Mouse (Mus musculus) CH12.LX (cell line): Measurements from ENCODE around the gene Cpeb1.

Source experiments
- CHD2 ChIP-seq: IDR thresholded peaks from 2 replicates; pipeline ENCODE4 v1.6.1; 2011; ENCODE audit warnings: low read length, improper control_type of control experiment
- CTCF ChIP-seq, 2 experiments: IDR thresholded peaks in 1 of 2; conservative IDR thresholded peaks in 1 of 2; 2 replicates each; pipeline ENCODE4 v1.5.1; 2011 to 2012; ENCODE audit warnings: low read depth in 2 of 2, low read length in 2 of 2, improper control_type of control experiment in 1 of 2, inconsistent platforms in 1 of 2, mild to moderate bottlenecking in 1 of 2, moderate library complexity in 1 of 2
- ELF1 ChIP-seq: IDR thresholded peaks from 2 replicates; pipeline ENCODE4 v1.6.1; 2014; ENCODE audit warnings: low read depth, mild to moderate bottlenecking, inconsistent platforms, low read length, improper control_type of control experiment
- EP300 ChIP-seq: IDR thresholded peaks from 2 replicates; pipeline ENCODE4 v1.6.1; 2011; ENCODE audit warnings: low read length, improper control_type of control experiment
- GABPA ChIP-seq: IDR thresholded peaks from 2 replicates; pipeline ENCODE4 v1.6.1; 2012; ENCODE audit warnings: low read depth, low read length, improper control_type of control experiment, inconsistent platforms; ENCODE audit not compliant: insufficient replicate concordance
- HCFC1 ChIP-seq: IDR thresholded peaks from 2 replicates; pipeline ENCODE4 v1.6.1; 2012; ENCODE audit warnings: low read depth, mild to moderate bottlenecking, inconsistent platforms, low read length, improper control_type of control experiment
- MAFK ChIP-seq: IDR thresholded peaks from 2 replicates; pipeline ENCODE4 v1.6.1; 2011; ENCODE audit warnings: low read length, improper control_type of control experiment; ENCODE audit not compliant: insufficient replicate concordance
- NELFE ChIP-seq: IDR thresholded peaks from 2 replicates; pipeline ENCODE4 v1.6.1; 2011; ENCODE audit warnings: low read depth, low read length, improper control_type of control experiment
- NRF1 ChIP-seq: IDR thresholded peaks from 2 replicates; pipeline ENCODE4 v1.6.1; 2014; ENCODE audit warnings: low read depth, mild to moderate bottlenecking, inconsistent platforms, low read length, improper control_type of control experiment, moderate library complexity
- POLR2A ChIP-seq: IDR thresholded peaks from 2 replicates; pipeline ENCODE4 v1.6.1; 2011; ENCODE audit warnings: low read depth, mild to moderate bottlenecking, improper control_type of control experiment, low read length
- SMC3 ChIP-seq: IDR thresholded peaks from 2 replicates; pipeline ENCODE4 v1.6.1; 2011; ENCODE audit warnings: low read depth, low read length, improper control_type of control experiment
- UBTF ChIP-seq: IDR thresholded peaks from 2 replicates; pipeline ENCODE4 v1.6.1; 2012; ENCODE audit warnings: low read depth, mild to moderate bottlenecking, inconsistent platforms, low read length, improper control_type of control experiment, moderate library complexity
- ZC3H11A ChIP-seq: IDR thresholded peaks from 2 replicates; pipeline ENCODE4 v1.6.1; 2012; ENCODE audit warnings: low read depth, mild to moderate bottlenecking, inconsistent platforms, low read length, improper control_type of control experiment
- ZMIZ1 ChIP-seq: IDR thresholded peaks from 2 replicates; pipeline ENCODE4 v1.6.1; 2012; ENCODE audit warnings: low read depth, mild to moderate bottlenecking, inconsistent platforms, low read length, improper control_type of control experiment

DNA sequence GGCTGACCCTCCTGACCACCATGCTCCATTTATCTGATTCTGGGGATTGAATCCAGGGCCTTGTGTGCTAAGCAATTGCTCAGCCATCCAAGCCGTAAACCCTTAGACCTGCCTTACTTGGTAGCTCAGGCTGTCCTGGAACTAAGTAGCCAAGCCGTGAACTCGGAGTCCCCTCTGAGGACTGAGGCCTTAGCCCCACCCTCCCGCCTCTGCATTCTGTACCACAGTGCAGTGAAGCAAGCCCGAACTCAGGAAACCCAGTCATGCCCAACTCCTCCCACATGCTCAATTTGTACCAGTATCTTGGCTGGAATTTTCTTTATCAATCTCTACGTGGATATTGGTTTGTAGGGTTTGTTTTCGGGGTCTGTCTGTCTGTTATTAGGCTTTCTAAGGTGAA is 123.4 kb downstream of the Cpeb1 start:
- TF ChIP-seq CTCF (conservative IDR thresholded peaks at IDR 0.05 in 1 of 2, IDR thresholded peaks at IDR 0.05 in 1 of 2; ENCODE audit: low read depth in 2 of 2, low read length in 2 of 2) (no peak), ZC3H11A (no peak), POLR2A (no peak), EP300 (no peak), MAFK (no peak), SMC3 (no peak), UBTF (no peak), ZMIZ1 (no peak), NRF1 (no peak), CHD2 (no peak), ELF1 (no peak), GABPA (no peak), HCFC1 (no peak), NELFE (no peak)
